Mouse (Mus musculus): ENCODE measurements at regions not wholly inside any gene's neighbourhood (a gene's known extent, or its start where the extent isn't known, plus 50 kb on each side); places are given as distances from the start of the nearest gene placed in this dataset.

DNA sequence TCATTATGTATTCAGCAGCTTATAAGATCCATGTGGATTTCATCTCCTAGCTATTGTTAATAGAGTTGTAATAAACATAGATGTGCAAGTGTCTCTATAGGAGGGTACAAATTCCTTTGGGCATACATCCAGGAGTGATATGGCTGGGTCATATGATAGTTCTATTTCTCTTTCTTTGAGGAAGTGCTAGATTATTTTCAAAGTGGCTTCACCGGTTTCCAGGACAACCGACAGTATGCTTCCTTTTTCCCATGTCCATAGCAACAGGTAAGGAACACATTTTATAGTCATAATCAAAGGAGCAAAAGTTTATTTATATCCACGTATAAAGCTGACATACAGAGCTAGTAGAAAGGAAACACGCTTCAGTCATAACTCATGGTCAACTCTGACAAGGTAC is 710.2 kb upstream of the Tenm4 start:
- no peak for TF ChIP-seq CTCF (IDR thresholded peaks at IDR 0.05; ENCODE audit: low read depth)
- H3K27ac ChIP-seq: no peak overlapping the region
- ATAC-seq (replicated peaks; ENCODE audit: low FRiP score, low read depth): no peak
- H3K9ac ChIP-seq (ENCODE audit: low read depth, low read length): no peak overlapping the region
- H3K4me3 ChIP-seq (replicated peaks; ENCODE audit: low read depth, low read length): no peak overlapping the region
- peak; percentile 21 for DNase-seq (ENCODE audit: low spot score)
- no peaks in the 10 kb centered on the region for H3K9me3 ChIP-seq (replicated peaks; ENCODE audit: low read length)
- H3K27me3 ChIP-seq (ENCODE audit: insufficient read depth, low read length): no peaks in the 10 kb centered on the region
- WGBS: 57% methylated on average over 4 of the region's 4 CpGs
- no peaks in the 10 kb centered on the region for H3K4me1 ChIP-seq (replicated peaks; ENCODE audit: insufficient read depth, low read length)
- no peaks in the 10 kb centered on the region for H3K36me3 ChIP-seq (ENCODE audit: insufficient read depth, low read length)
- no peak overlapping the region for H3K4me2 ChIP-seq (ENCODE audit: low read length)

DNA sequence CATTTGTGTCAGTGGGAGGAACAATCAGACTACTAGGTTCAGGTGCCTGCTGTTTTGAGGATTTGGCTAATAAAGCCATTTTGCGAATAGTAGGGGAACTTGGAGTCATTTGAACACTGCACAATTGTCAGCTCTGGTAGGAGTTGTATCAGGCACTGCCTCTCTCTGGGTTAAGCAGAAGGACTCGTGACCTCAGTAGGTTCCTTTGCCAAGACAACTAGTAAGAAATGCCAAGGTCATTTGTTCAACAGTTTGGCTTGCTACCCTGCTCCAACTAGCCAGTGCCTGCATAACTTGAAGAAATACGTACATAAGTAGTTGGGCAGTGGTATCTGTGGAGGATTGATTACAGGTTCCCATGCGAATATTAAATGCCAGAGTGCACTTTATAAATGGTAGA is 705.5 kb upstream of the Tenm4 start:
- no peak for DNase-seq (ENCODE audit: low spot score)
- Histone ChIP-seq H3K27me3 (ENCODE audit: insufficient read depth, low read length) (no peaks in the 10 kb centered on the region), H3K4me2 (ENCODE audit: low read length) (no peak overlapping the region), H3K9me3 (replicated peaks; ENCODE audit: low read length) (no peaks in the 10 kb centered on the region), H3K4me3 (replicated peaks; ENCODE audit: low read depth, low read length) (no peak overlapping the region), H3K4me1 (replicated peaks; ENCODE audit: insufficient read depth, low read length) (no peaks in the 10 kb centered on the region), H3K9ac (ENCODE audit: low read depth, low read length) (no peak overlapping the region), H3K36me3 (ENCODE audit: insufficient read depth, low read length) (no peaks in the 10 kb centered on the region), H3K27ac (no peak overlapping the region)
- ATAC-seq (replicated peaks; ENCODE audit: low FRiP score, low read depth): no peak
- 81% methylated on average over 4 of the region's 4 CpGs for WGBS
- no peak for TF ChIP-seq CTCF (IDR thresholded peaks at IDR 0.05; ENCODE audit: low read depth)

DNA sequence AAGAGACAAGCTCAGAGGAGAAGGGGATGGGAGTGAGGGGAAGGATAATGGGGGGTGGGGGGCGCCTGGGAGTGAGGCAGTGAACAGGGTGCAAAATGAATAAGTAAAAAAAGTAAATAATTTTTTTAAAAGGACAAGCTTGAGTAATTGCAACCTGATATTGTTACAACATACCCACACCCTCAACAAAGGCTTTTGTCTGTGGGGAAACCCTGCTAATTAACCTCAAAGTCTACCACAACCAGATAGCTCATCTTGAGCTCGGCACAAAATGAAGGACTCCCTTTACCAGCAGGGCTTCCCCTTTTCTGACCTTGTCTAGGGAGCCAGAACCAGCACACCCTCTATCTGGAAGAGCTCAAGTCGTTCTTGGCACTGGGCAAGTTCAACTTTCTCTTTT is 704.0 kb upstream of the Tenm4 start:
- Histone ChIP-seq H3K4me3 (replicated peaks; ENCODE audit: low read depth, low read length) (no peak overlapping the region), H3K27me3 (ENCODE audit: insufficient read depth, low read length) (no peaks in the 10 kb centered on the region), H3K9me3 (replicated peaks; ENCODE audit: low read length) (no peaks in the 10 kb centered on the region), H3K27ac (no peak overlapping the region), H3K9ac (ENCODE audit: low read depth, low read length) (no peak overlapping the region), H3K4me1 (replicated peaks; ENCODE audit: insufficient read depth, low read length) (no peaks in the 10 kb centered on the region), H3K36me3 (ENCODE audit: insufficient read depth, low read length) (no peaks in the 10 kb centered on the region), H3K4me2 (ENCODE audit: low read length) (no peak overlapping the region)
- no peak for ATAC-seq (replicated peaks; ENCODE audit: low FRiP score, low read depth)
- DNase-seq (ENCODE audit: low spot score): no peak
- WGBS: 21% methylated on average over 3 of the region's 3 CpGs
- no peak for TF ChIP-seq CTCF (IDR thresholded peaks at IDR 0.05; ENCODE audit: low read depth)

DNA sequence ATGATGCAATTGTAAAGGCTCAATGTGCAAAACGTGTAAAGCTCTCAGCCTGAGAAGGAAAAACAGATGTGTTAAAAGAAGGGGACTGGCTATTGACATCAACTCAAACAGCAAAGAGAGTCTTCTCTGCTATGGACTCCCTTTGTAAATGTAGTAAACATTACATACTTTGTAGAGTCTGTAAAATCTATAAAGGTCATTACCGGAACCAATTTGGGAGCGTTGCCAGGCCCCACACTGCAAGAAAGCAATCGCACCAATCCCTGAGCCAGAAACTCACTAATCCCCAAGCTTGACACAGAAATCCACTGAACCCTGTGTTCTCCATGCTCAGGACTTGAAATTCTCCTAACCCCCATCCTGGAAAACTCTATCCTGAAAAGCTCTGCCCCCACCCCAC is 697.2 kb upstream of the Tenm4 start:
- no peak for TF ChIP-seq CTCF (IDR thresholded peaks at IDR 0.05; ENCODE audit: low read depth)
- no peaks in the 10 kb centered on the region for H3K9me3 ChIP-seq (replicated peaks; ENCODE audit: low read length)
- ATAC-seq (replicated peaks; ENCODE audit: low FRiP score, low read depth) (no peak), DNase-seq (ENCODE audit: low spot score) (no peak)
- H3K4me2 ChIP-seq (ENCODE audit: low read length): no peak overlapping the region
- WGBS: 74% methylated on average over 4 of the region's 4 CpGs
- H3K4me3 ChIP-seq (replicated peaks; ENCODE audit: low read depth, low read length): no peak overlapping the region
- no peaks in the 10 kb centered on the region for H3K27me3 ChIP-seq (ENCODE audit: insufficient read depth, low read length)
- H3K4me1 ChIP-seq (replicated peaks; ENCODE audit: insufficient read depth, low read length): no peaks in the 10 kb centered on the region
- H3K36me3 ChIP-seq (ENCODE audit: insufficient read depth, low read length): no peaks in the 10 kb centered on the region
- no peak overlapping the region for H3K27ac ChIP-seq
- H3K9ac ChIP-seq (ENCODE audit: low read depth, low read length): no peak overlapping the region

DNA sequence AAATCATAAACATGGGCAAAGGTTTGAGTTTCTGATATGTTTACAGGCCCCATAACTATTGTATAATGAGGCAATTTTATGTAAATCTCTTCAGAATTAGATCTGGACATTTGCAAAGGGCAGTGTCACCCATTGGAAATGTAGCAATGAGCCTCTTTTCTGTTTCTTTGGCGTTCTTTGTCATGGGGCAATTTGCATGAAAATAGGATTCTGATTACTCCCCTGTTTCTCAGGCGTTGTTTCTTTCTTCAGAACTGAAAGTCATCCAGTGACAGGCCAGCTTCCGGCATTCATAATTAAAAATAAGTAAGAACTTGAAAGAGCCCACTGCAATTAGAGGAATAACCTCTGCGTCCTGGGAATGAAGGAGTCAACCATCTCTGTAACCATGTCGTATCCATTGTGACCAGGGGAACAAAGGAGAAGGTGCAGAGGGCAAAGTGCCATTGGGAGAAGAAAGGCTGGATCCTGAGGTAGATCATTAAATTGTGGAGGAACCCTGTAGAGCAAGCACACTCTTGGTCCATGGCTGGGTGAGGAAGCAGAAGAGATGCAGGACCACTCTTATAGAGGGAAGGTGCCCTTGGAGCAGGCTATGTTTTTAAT is 690.8 kb upstream of the Tenm4 start:
- WGBS: 50% methylated on average over 5 of the region's 5 CpGs
- Histone ChIP-seq H3K4me1 (replicated peaks; ENCODE audit: insufficient read depth, low read length) (no peaks in the 10 kb centered on the region), H3K27ac (no peak overlapping the region), H3K4me3 (replicated peaks; ENCODE audit: low read depth, low read length) (no peak overlapping the region), H3K4me2 (ENCODE audit: low read length) (no peak overlapping the region), H3K27me3 (ENCODE audit: insufficient read depth, low read length) (no peaks in the 10 kb centered on the region), H3K9ac (ENCODE audit: low read depth, low read length) (no peak overlapping the region), H3K36me3 (ENCODE audit: insufficient read depth, low read length) (no peaks in the 10 kb centered on the region), H3K9me3 (replicated peaks; ENCODE audit: low read length) (no peaks in the 10 kb centered on the region)
- no peak for TF ChIP-seq CTCF (IDR thresholded peaks at IDR 0.05; ENCODE audit: low read depth)
- DNase-seq (ENCODE audit: low spot score) (no peak), ATAC-seq (replicated peaks; ENCODE audit: low FRiP score, low read depth) (no peak)

DNA sequence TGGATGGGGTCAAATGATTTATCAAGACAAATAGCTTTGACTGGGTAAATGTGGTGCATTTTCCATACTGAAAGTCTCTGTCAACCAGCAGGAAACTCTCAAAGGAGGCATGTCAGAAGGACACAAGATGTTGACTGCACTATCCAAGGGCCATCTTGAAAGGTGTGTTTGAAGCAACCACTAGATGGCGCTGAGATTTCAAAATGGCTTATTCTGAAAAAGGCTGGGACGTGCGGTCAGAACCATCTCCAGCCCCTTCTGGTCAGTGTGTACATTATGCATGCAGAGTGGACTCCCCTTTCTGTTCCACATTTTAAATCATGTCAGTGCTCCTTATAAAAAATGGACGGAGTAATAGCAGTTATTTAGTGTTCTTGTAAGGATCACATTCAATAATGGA is 681.4 kb upstream of the Tenm4 start:
- Histone ChIP-seq H3K4me2 (ENCODE audit: low read length) (no peak overlapping the region), H3K9me3 (replicated peaks; ENCODE audit: low read length) (no peaks in the 10 kb centered on the region), H3K36me3 (ENCODE audit: insufficient read depth, low read length) (no peaks in the 10 kb centered on the region), H3K4me1 (replicated peaks; ENCODE audit: insufficient read depth, low read length) (no peaks in the 10 kb centered on the region), H3K27me3 (ENCODE audit: insufficient read depth, low read length) (no peaks in the 10 kb centered on the region), H3K9ac (ENCODE audit: low read depth, low read length) (no peak overlapping the region), H3K27ac (no peak overlapping the region), H3K4me3 (replicated peaks; ENCODE audit: low read depth, low read length) (no peak overlapping the region)
- TF ChIP-seq CTCF (IDR thresholded peaks at IDR 0.05; ENCODE audit: low read depth): peak; percentile 93
- 4% methylated on average over 4 of the region's 4 CpGs for WGBS
- DNase-seq (ENCODE audit: low spot score): peak; percentile 85
- ATAC-seq (replicated peaks; ENCODE audit: low FRiP score, low read depth): peak; percentile 65; the same call in 1 of the 2 replicates

DNA sequence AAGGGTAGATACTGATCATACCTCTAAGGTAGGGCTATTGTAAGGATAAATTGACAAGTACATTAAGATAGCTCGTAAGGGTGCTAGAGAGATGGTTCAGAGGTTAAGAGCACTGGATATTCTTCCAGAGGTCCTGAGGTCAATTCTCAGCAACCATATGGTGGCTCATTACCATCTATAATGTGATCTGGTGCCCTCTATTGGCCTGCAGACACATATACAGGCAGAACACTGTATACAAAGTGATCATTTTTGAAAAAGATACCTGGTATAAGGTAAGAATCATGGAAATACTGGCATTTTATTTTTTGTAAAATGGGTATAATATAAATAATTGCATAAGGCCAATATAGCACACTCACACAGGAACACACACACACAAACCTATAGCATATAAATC is 676.3 kb upstream of the Tenm4 start:
- no peak overlapping the region for H3K4me3 ChIP-seq (replicated peaks; ENCODE audit: low read depth, low read length)
- WGBS: 62% methylated on average over 1 of the region's 1 CpGs
- DNase-seq (ENCODE audit: low spot score): no peak

More for the DNA sequence above, 676.3 kb upstream of the Tenm4 start:
- Histone ChIP-seq H3K9me3 (replicated peaks; ENCODE audit: low read length) (no peaks in the 10 kb centered on the region), H3K36me3 (ENCODE audit: insufficient read depth, low read length) (no peaks in the 10 kb centered on the region), H3K27ac (no peak overlapping the region), H3K4me2 (ENCODE audit: low read length) (no peak overlapping the region), H3K4me1 (replicated peaks; ENCODE audit: insufficient read depth, low read length) (no peaks in the 10 kb centered on the region), H3K9ac (ENCODE audit: low read depth, low read length) (no peak overlapping the region), H3K27me3 (ENCODE audit: insufficient read depth, low read length) (no peaks in the 10 kb centered on the region)
- no peak for ATAC-seq (replicated peaks; ENCODE audit: low FRiP score, low read depth)
- TF ChIP-seq CTCF (IDR thresholded peaks at IDR 0.05; ENCODE audit: low read depth): peak; percentile 35; the same call in 1 of the 2 replicates

Measured in kidney, postnatal 0 days (tissue).